Mouse (Mus musculus) heart, adult 9 months (tissue): ENCODE data around the gene Slc7a5.

Experiments used
- DNase-seq, 2 experiments: peaks; one replicate each; pipeline ENCODE4 v3.0.0; 2022; ENCODE audit warnings: low spot score in 2 of 2

The Slc7a5 gene

GRCm38 (mm10) chr8:121884181-121884580, 23.3 kb downstream of the Slc7a5 start:
- DNase-seq, result no peak

GRCm38 (mm10) chr8:121881921-121882320, 25.6 kb downstream of the Slc7a5 start:
- no peak for DNase-seq

GRCm38 (mm10) chr8:121880818-121881217, 26.7 kb downstream of the Slc7a5 start:
- DNase-seq, result no peak

GRCm38 (mm10) chr8:121879712-121880111, 27.8 kb downstream of the Slc7a5 start:
- DNase-seq, result no peak

GRCm38 (mm10) chr8:121877828-121878480, 29.5 kb downstream of the Slc7a5 start:
- no peak for DNase-seq

GRCm38 (mm10) chr8:121877212-121877611, 30.3 kb downstream of the Slc7a5 start:
- DNase-seq, result no peak

- no peak for DNase-seq
These were observed 32.0 kb downstream of the Slc7a5 start for GRCm38 (mm10) chr8:121875517-121875916.

- DNase-seq, result no peak
These were observed 32.4 kb downstream of the Slc7a5 start for GRCm38 (mm10) chr8:121875045-121875444.

GRCm38 (mm10) chr8:121874031-121874430, 33.5 kb downstream of the Slc7a5 start:
- DNase-seq, result peak; percentile 40 to 43

- no peak for DNase-seq
These were observed 35.6 kb downstream of the Slc7a5 start for GRCm38 (mm10) chr8:121871833-121872440.

- DNase-seq, result no peak
These were observed 37.3 kb downstream of the Slc7a5 start for GRCm38 (mm10) chr8:121870190-121870589.

GRCm38 (mm10) chr8:121868896-121869295, 38.6 kb downstream of the Slc7a5 start:
- no peak for DNase-seq

GRCm38 (mm10) chr8:121868196-121868595, 39.3 kb downstream of the Slc7a5 start:
- DNase-seq, result no peak

- DNase-seq, result no peak
These were observed 42.1 kb downstream of the Slc7a5 start for GRCm38 (mm10) chr8:121865356-121865755.

GRCm38 (mm10) chr8:121861806-121862548, 45.5 kb downstream of the Slc7a5 start:
- peak in 1 of 2 experiments; percentile 28 for DNase-seq

GRCm38 (mm10) chr8:121861276-121861675, 46.2 kb downstream of the Slc7a5 start:
- no peak for DNase-seq

- DNase-seq, result no peak
These were observed 49.7 kb downstream of the Slc7a5 start for GRCm38 (mm10) chr8:121857747-121858146.

GRCm38 (mm10) chr8:121857331-121857730, 50.2 kb downstream of the Slc7a5 start:
- no peak for DNase-seq

GRCm38 (mm10) chr8:121856071-121856746, 51.3 kb downstream of the Slc7a5 start:
- no peak for DNase-seq

GRCm38 (mm10) chr8:121853586-121853985, 53.9 kb downstream of the Slc7a5 start:
- DNase-seq, result no peak

GRCm38 (mm10) chr8:121852464-121852863, 55.0 kb downstream of the Slc7a5 start:
- DNase-seq, result no peak

- DNase-seq, result no peak
These were observed 55.8 kb downstream of the Slc7a5 start for GRCm38 (mm10) chr8:121851716-121852115.
